Mouse (Mus musculus): ENCODE measurements around the gene Tut7.
"Not testable (repeated sequence)": the region's sequence is repeated elsewhere in the genome, so short reads cannot be mapped to it uniquely, and the experiment has no call there.

Gene Tut7

GRCm38 (mm10) chr13:59822507-59823462, at the start of gene Tut7:
Tut7 (minus strand) TSS chr13:59823147.
- peak; percentile 97 to 98 for DNase-seq

- no peak for DNase-seq
Observed at GRCm38 (mm10) chr13:59872446-59872845, 49.5 kb upstream of the Tut7 start.

- no peak for DNase-seq
Observed at GRCm38 (mm10) chr13:59870004-59870403, 47.1 kb upstream of the Tut7 start.

GRCm38 (mm10) chr13:59868011-59868649, 45.2 kb upstream of the Tut7 start:
- no peak for DNase-seq

- no peak for DNase-seq
Observed at GRCm38 (mm10) chr13:59867103-59867502, 44.2 kb upstream of the Tut7 start.

GRCm38 (mm10) chr13:59859515-59859914, 36.6 kb upstream of the Tut7 start:
- peak; percentile 13 to 40 for DNase-seq

GRCm38 (mm10) chr13:59856286-59857070, 33.5 kb upstream of the Tut7 start:
- peak; percentile 53 to 72 for DNase-seq

- DNase-seq: peak in 1 of 2 experiments; percentile 42
Observed at GRCm38 (mm10) chr13:59853471-59853870, 30.5 kb upstream of the Tut7 start.

GRCm38 (mm10) chr13:59850373-59850772, 27.4 kb upstream of the Tut7 start:
- no peak for DNase-seq

GRCm38 (mm10) chr13:59844661-59845060, 21.7 kb upstream of the Tut7 start:
- no peak for DNase-seq

GRCm38 (mm10) chr13:59843976-59844375, 21.0 kb upstream of the Tut7 start:
- DNase-seq: no peak

- DNase-seq: peak in 1 of 2 experiments; percentile 85
Observed at GRCm38 (mm10) chr13:59842226-59843210, 19.6 kb upstream of the Tut7 start.

- not testable (repeated sequence) for DNase-seq
Observed at GRCm38 (mm10) chr13:59841761-59842160, 18.8 kb upstream of the Tut7 start.

GRCm38 (mm10) chr13:59840429-59841169, 17.7 kb upstream of the Tut7 start:
- peak; percentile 82 to 88 for DNase-seq

- no peak for DNase-seq
Observed at GRCm38 (mm10) chr13:59839356-59839755, 16.4 kb upstream of the Tut7 start.

- DNase-seq: no peak
Observed at GRCm38 (mm10) chr13:59838464-59838863, 15.5 kb upstream of the Tut7 start.

- no peak for DNase-seq
Observed at GRCm38 (mm10) chr13:59836811-59837210, 13.9 kb upstream of the Tut7 start.

- DNase-seq: peak in 1 of 2 experiments; percentile 15
Observed at GRCm38 (mm10) chr13:59836101-59836798, 13.3 kb upstream of the Tut7 start.

GRCm38 (mm10) chr13:59834786-59835452, 12.0 kb upstream of the Tut7 start:
- peak in 1 of 2 experiments; percentile 52 for DNase-seq

GRCm38 (mm10) chr13:59832871-59833270, 9.9 kb upstream of the Tut7 start:
- no peak for DNase-seq
